Mouse (Mus musculus): ENCODE measurements around the gene 9330182O14Rik. TPM values are rescaled to one million over a fixed set of nuclear protein-coding genes. Genes with fewer than 3 reads are reported as not detected.

The 9330182O14Rik gene
- polyA plus RNA-seq, 1 experiment, result not detected

DNA sequence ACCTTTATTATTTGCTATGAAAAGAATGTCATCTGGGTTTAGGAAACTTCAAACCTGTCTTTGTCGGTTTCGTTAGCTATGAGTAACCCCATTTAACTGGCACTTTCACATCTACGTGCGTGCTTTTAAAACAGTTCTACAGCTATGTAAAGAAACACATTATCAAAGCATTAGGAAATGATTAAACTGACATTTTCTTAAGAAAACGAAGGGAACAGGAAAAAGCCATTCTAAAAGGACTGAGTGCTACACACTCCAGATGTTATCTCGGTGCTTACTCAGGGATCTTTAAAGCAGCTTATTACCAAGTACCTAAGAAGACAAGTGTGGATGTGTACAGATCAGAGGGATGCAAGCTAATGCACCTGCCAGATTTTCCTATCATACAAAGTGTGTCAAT lies 52.9 kb downstream of the 9330182O14Rik start:
- no peak for DNase-seq (ENCODE audit: extremely low spot score in 1 of 2, low spot score in 1 of 2)

Data from frontal cortex, adult 2 months (tissue).